Mouse (Mus musculus) hindbrain, embryonic 14.5 days (tissue): Measurements from ENCODE around the gene Fbxw9. TPM values are rescaled to one million over a fixed set of nuclear protein-coding genes. Genes with fewer than 3 reads are reported as not detected.

Experiments used
- ATAC-seq: fragments of 200-750 bp; cut with Nextera tagmentation; 2 replicates; pipeline ENCODE4 v1.8.0; 2017; ENCODE audit warnings: moderate number of reproducible peaks, mild to moderate bottlenecking, moderate TSS enrichment, moderate library complexity; ENCODE audit not compliant: low FRiP score
- DNase-seq: peaks from one replicate; pipeline ENCODE4 v3.0.0-alpha.2; 2015; ENCODE audit warnings: low spot score
- H3K27ac ChIP-seq: fragments of 300-500 bp; sonication (generic); 2 replicates; pipeline ENCODE4 v1.5.1; 2014; ENCODE audit warnings: mild to moderate bottlenecking, moderate library complexity
- H3K27me3 ChIP-seq: fragments of 300-500 bp; sonication (generic); 2 replicates; pipeline ENCODE4 v1.6.1; 2014; ENCODE audit warnings: mild to moderate bottlenecking, low read length, mixed read lengths; ENCODE audit not compliant: control insufficient read depth, insufficient read depth
- H3K36me3 ChIP-seq: fragments of 300-500 bp; sonication (generic); replicated peaks from 2 replicates; pipeline ENCODE4 v1.6.1; 2014; ENCODE audit not compliant: control insufficient read depth, insufficient read depth
- H3K4me1 ChIP-seq: fragments of 300-500 bp; sonication (generic); replicated peaks from 2 replicates; pipeline ENCODE4 v1.6.1; 2014; ENCODE audit warnings: antibody characterized with exemption, low read length, mixed read lengths; ENCODE audit not compliant: control insufficient read depth, insufficient read depth
- H3K4me2 ChIP-seq: fragments of 300-500 bp; sonication (generic); replicated peaks from 2 replicates; pipeline ENCODE4 v1.6.1; 2014; ENCODE audit warnings: mild to moderate bottlenecking, moderate library complexity
- H3K4me3 ChIP-seq: fragments of 300-500 bp; sonication (generic); replicated peaks from 2 replicates; pipeline ENCODE4 v1.5.1; 2014; ENCODE audit warnings: mild to moderate bottlenecking, low read length
- H3K9ac ChIP-seq: fragments of 300-500 bp; sonication (generic); 2 replicates; pipeline ENCODE4 v1.6.1; 2014
- H3K9me3 ChIP-seq: fragments of 300-500 bp; sonication (generic); 2 replicates; pipeline ENCODE4 v1.6.1; 2016; ENCODE audit warnings: low read length; ENCODE audit not compliant: control insufficient read depth
- WGBS: fragments of 180-500 bp; shearing (Covaris S2); extraction: QIAGEN DNeasy Blood & Tissue Kit; methylation state at CpG from one replicate; pipeline ENCODE4 v1.1.7; 2014; 5-methylcytosine and 5-hydroxymethylcytosine counted together
- polyA plus RNA-seq: library from polyadenylated mRNA; unstranded; fragments of >200 nt; fragmentation: Nextera tagmentation; extraction: Ambion mirVana; gene quantifications from 2 replicates; pipeline ENCODE4 v1.2.1, GENCODE M21; 2014

Fbxw9 gene
- polyA plus RNA-seq, 1 experiment from 2014 or later = 68.9 TPM

- H3K27me3 ChIP-seq = no peaks in the 10 kb centered on the region
- DNase-seq = no peak
- H3K9ac ChIP-seq = no peak overlapping the region
- no peaks in the 10 kb centered on the region for H3K9me3 ChIP-seq
- ATAC-seq = no peak
- H3K27ac ChIP-seq = no peak overlapping the region
- no peak overlapping the region for H3K4me3 ChIP-seq
- no peak overlapping the region for H3K4me2 ChIP-seq
- H3K4me1 ChIP-seq = peaks cover 16% of the 10 kb centered on the region
- WGBS = 25% methylated on average over 2 of the region's 2 CpGs
- H3K36me3 ChIP-seq = peaks cover 68% of the 10 kb centered on the region
Observed at GRCm38 (mm10) chr8:85065213-85065612, 5.4 kb downstream of the Fbxw9 start.

DNA sequence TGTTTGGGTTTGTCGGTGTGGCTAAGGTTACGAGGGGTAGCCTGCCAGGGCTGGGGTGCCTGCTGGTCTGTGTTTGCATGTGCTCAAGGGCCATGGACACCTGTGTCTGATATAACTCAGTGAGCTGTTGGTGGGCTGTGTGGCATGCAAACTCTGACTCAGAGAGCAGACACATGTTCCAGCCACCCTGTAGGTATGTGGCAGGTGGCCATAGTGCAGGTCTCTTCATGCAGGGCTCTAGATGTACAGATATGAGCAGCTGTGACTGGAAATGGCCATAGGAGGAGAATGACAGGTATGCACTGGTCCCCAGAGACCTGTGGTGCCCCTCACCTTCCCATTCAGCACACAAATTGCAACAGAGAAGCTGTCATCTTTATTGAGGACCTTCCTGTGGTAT lies 7.3 kb downstream of the Fbxw9 start:
- Histone ChIP-seq H3K27ac (no peak overlapping the region), H3K36me3 (peaks cover 63% of the 10 kb centered on the region), H3K27me3 (no peaks in the 10 kb centered on the region), H3K9ac (no peak overlapping the region), H3K4me2 (no peak overlapping the region), H3K4me1 (peaks cover 6% of the 10 kb centered on the region), H3K9me3 (no peaks in the 10 kb centered on the region), H3K4me3 (no peak overlapping the region)
- DNase-seq (no peak), ATAC-seq (no peak)
- 91% methylated on average over 2 of the region's 2 CpGs for WGBS

- no peak within 1 kb of the TSS for H3K27ac ChIP-seq
- H3K4me1 ChIP-seq = peaks cover 14% of the 10 kb centered on the region
- no peak for ATAC-seq
- peaks cover 55% of the 10 kb centered on the region for H3K36me3 ChIP-seq
- DNase-seq = no peak
- no peaks in the 10 kb centered on the region for H3K27me3 ChIP-seq
- no peak within 1 kb of the TSS for H3K9ac ChIP-seq
- H3K9me3 ChIP-seq = no peaks in the 10 kb centered on the region
- H3K4me2 ChIP-seq = no peak within 1 kb of the TSS
- no peak within 1 kb of the TSS for H3K4me3 ChIP-seq
Observed at GRCm38 (mm10) chr8:85067982-85068381, 8.1 kb downstream of the Fbxw9 start, which contains the start of gene Gm5741. Gene Gm5741, minus strand, starts transcription at chr8:85067982.

DNA sequence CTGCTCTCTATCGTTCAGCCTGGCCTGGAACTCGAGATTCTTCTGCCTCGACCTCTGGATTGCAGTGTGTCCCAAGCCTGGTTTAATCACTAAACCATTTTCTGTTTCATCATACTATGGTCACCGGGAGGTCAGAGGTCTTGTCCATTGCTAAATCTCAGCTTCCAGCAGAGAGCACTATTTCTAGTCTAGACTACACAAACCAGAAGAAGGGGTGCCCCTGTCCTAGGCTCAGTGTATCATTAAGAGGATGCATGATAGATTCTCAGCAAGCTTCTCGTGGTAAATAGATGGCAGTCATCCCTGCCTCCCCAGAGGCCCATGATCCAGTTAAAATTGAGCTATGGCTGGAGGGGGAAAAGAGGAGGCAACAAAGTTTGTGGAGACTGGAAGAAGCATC lies 11.2 kb downstream of the Fbxw9 start:
- Histone ChIP-seq H3K36me3 (peaks cover 60% of the 10 kb centered on the region), H3K9ac (peak overlapping the region; percentile 79; the same call in 1 of the 2 replicates)
- ATAC-seq = no peak

DNA sequence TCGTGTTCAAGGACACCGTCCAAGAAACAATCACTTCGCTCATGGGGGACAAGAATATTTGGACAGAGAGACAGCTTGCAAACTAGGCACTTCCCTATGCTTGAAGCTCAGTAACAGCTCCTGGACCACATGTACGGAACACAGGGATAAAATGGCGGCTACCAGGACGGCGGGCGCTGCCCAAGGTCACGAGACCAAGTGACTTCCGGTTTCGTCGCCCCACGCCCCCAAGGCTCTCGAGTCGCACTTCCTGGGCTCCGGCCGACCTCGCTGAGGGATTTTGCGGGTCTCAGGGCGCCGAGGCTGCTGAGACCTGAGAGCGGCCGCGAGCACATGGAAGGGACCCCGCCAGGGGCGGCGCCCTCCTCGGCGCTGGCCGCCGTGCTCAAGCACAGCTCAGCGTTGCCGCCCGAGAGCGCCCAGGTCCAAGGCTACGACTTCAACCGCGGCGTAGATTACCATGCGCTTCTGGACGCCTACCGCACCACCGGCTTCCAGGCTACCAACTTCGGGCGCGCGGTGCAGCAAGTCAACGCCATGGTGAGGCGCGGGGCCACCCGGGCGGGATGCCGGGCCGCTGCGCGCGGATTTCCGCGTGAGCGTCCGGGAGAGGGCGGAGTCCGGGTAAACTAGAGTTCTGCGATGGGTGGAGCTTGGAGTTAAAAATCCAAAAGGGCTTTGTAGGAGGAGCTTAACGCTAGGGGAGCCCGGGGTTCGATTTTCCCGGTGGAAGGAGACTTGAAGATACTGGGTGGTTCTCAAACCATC lies 11.8 kb downstream of the Fbxw9 start, which contains the start of gene Dhps:
Gene Dhps (plus strand): TSS at position 244 of the 768 bp plus-strand sequence.
- peaks cover 15% of the 10 kb centered on the region for H3K4me1 ChIP-seq
- no peaks in the 10 kb centered on the region for H3K9me3 ChIP-seq
- WGBS = under 1% methylated on average over 68 of the region's 68 CpGs
- ATAC-seq (peak; percentile 89), DNase-seq (peak; percentile 91)
- peak within 1 kb of the TSS; percentile 79 for H3K9ac ChIP-seq
- peak within 1 kb of the TSS; percentile 72 for H3K4me2 ChIP-seq
- H3K36me3 ChIP-seq = peaks cover 60% of the 10 kb centered on the region
- H3K27me3 ChIP-seq = no peaks in the 10 kb centered on the region
- peak within 1 kb of the TSS; percentile 83 for H3K4me3 ChIP-seq
- H3K27ac ChIP-seq = peak within 1 kb of the TSS; percentile 86

More for the DNA sequence above, 11.2 kb downstream of the Fbxw9 start:
- no peaks in the 10 kb centered on the region for H3K27me3 ChIP-seq
- peak overlapping the region; percentile 83 for H3K4me3 ChIP-seq
- 81% methylated on average over 5 of the region's 5 CpGs for WGBS
- peak overlapping the region; percentile 72 for H3K4me2 ChIP-seq
- no peaks in the 10 kb centered on the region for H3K9me3 ChIP-seq
- peak overlapping the region; percentile 86 for H3K27ac ChIP-seq
- DNase-seq = no peak
- H3K4me1 ChIP-seq = peaks cover 15% of the 10 kb centered on the region

GRCm38 (mm10) chr8:85072364-85072929 lies 12.6 kb downstream of the Fbxw9 start:
- H3K4me2 ChIP-seq = peak overlapping the region; percentile 72
- peaks cover 54% of the 10 kb centered on the region for H3K36me3 ChIP-seq
- H3K4me3 ChIP-seq = peak overlapping the region; percentile 83
- 42% methylated on average over 9 of the region's 9 CpGs for WGBS
- no peak for ATAC-seq
- peak overlapping the region; percentile 86 for H3K27ac ChIP-seq
- H3K27me3 ChIP-seq = no peaks in the 10 kb centered on the region
- H3K9ac ChIP-seq = peak overlapping the region; percentile 79
- no peak for DNase-seq
- H3K4me1 ChIP-seq = peaks cover 15% of the 10 kb centered on the region
- no peaks in the 10 kb centered on the region for H3K9me3 ChIP-seq

GRCm38 (mm10) chr8:85073041-85073612 lies 13.3 kb downstream of the Fbxw9 start:
- WGBS = 93% methylated on average over 15 of the region's 15 CpGs
- no peak overlapping the region for H3K4me2 ChIP-seq

DNA sequence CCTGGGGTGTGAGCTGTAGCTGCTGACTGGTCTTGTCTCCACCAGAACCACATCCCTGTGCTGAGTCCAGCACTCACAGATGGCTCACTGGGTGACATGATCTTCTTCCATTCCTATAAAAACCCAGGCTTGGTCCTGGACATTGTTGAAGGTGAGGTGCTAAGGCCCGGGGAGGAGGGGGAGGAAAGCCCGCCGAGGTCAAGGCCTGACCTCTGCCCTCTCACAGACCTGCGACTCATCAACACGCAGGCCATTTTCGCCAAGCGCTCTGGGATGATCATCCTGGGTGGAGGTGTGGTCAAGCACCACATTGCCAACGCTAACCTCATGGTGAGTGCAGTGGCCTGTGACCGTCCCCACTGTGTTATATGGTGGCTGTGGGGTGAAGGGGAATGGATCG lies 14.3 kb downstream of the Fbxw9 start:
- H3K4me1 ChIP-seq = peaks cover 15% of the 10 kb centered on the region
- no peaks in the 10 kb centered on the region for H3K27me3 ChIP-seq
- no peak for ATAC-seq
- H3K27ac ChIP-seq = no peak overlapping the region
- H3K36me3 ChIP-seq = peaks cover 52% of the 10 kb centered on the region
- no peak overlapping the region for H3K4me2 ChIP-seq
- H3K9me3 ChIP-seq = no peaks in the 10 kb centered on the region
- H3K4me3 ChIP-seq = no peak overlapping the region
- H3K9ac ChIP-seq = no peak overlapping the region
- DNase-seq = no peak
- 84% methylated on average over 10 of the region's 10 CpGs for WGBS

More at GRCm38 (mm10) chr8:85073041-85073612, 13.3 kb downstream of the Fbxw9 start:
- H3K4me3 ChIP-seq = peak overlapping the region; percentile 83
- H3K4me1 ChIP-seq = peaks cover 15% of the 10 kb centered on the region
- H3K9me3 ChIP-seq = no peaks in the 10 kb centered on the region
- no peak for ATAC-seq
- H3K36me3 ChIP-seq = peaks cover 53% of the 10 kb centered on the region
- no peak overlapping the region; the same call in 1 of the 2 replicates for H3K9ac ChIP-seq
- no peak overlapping the region for H3K27ac ChIP-seq
- no peaks in the 10 kb centered on the region for H3K27me3 ChIP-seq
- DNase-seq = no peak

DNA sequence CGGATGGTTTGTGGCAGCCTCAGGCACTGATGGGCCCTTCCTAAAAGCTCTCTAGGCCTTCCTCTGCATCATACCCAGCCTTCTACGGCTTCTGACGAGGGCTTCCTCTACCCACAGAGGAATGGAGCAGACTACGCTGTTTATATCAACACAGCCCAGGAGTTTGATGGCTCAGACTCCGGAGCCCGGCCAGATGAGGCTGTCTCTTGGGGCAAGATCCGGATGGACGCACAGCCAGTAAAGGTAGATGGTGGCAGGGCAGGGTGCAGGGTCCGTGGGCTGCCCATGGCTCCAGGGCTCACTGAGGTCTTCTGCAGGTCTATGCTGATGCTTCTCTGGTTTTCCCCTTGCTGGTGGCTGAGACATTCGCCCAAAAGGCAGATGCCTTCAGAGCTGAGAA lies 14.8 kb downstream of the Fbxw9 start:
- no peak overlapping the region for H3K4me3 ChIP-seq
- no peak overlapping the region for H3K9ac ChIP-seq
- 94% methylated on average over 10 of the region's 10 CpGs for WGBS
- H3K36me3 ChIP-seq = peaks cover 53% of the 10 kb centered on the region
- H3K9me3 ChIP-seq = no peaks in the 10 kb centered on the region
- H3K4me2 ChIP-seq = no peak overlapping the region
- DNase-seq (no peak), ATAC-seq (no peak)
- no peak overlapping the region for H3K27ac ChIP-seq
- no peaks in the 10 kb centered on the region for H3K27me3 ChIP-seq
- peaks cover 17% of the 10 kb centered on the region for H3K4me1 ChIP-seq
